Mouse (Mus musculus): ENCODE measurements around the gene Tmem183a. TPM values are rescaled to one million over a fixed set of nuclear protein-coding genes. Genes with fewer than 3 reads are reported as not detected.

Tmem183a gene
- total and polyA plus RNA-seq, 3 experiments = 54.2 to 131 (median 82.7) TPM

DNA sequence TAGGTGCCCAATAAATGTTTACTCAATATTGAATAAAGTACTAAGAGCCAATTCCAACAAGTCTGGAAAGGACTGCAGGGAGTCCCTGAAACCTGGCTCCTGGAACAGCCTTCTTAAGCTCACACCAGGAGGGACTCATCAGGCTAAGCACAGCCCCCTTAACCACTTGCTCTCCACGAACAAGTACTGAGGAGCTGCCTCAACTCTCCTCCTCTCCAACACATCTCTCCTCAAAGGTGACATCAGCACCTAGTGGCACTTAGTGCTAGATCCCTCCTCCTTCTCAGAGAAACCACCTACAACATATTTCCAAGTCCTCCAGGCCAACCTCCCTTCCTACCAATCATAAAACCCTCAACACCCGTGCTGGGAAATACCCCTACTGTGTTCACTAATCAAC is 18.2 kb downstream of the Tmem183a start:
- no peaks in the 10 kb centered on the region for H3K9me3 ChIP-seq (replicated peaks; ENCODE audit: insufficient read depth, low read length)
- H3K36me3 ChIP-seq (ENCODE audit: control insufficient read depth in 1 of 2, insufficient read depth in 2 of 2, low read length in 2 of 2) = peaks cover 0 to 4% of the 10 kb centered on the region in 2 experiments; a peak in 2 of 4 replicates
- no peaks in the 10 kb centered on the region for H3K4me1 ChIP-seq (ENCODE audit: control insufficient read depth in 1 of 2, insufficient read depth in 2 of 2, low read length in 2 of 2)
- no peak overlapping the region for H3K9ac ChIP-seq (ENCODE audit: control insufficient read depth, low read depth, low read length, poor library complexity, severe bottlenecking)
- no peak for DNase-seq (ENCODE audit: low read depth, low spot score)
- H3K79me2 ChIP-seq (ENCODE audit: control insufficient read depth, insufficient read depth, low read length, poor library complexity) = no peaks in the 10 kb centered on the region
- TF ChIP-seq MYB (IDR thresholded peaks at IDR 0.05; ENCODE audit: low read depth, low read length) = no peak
- TF ChIP-seq ZMIZ1 (IDR thresholded peaks at IDR 0.05; ENCODE audit: low read depth, low read length) = no peak
- no peak for TF ChIP-seq MAX (IDR thresholded peaks at IDR 0.05; ENCODE audit: low read length)
- no peak for TF ChIP-seq ELF1 (IDR thresholded peaks at IDR 0.05; ENCODE audit: low read depth, low read length)
- TF ChIP-seq SMC3 (IDR thresholded peaks at IDR 0.05; ENCODE audit: low read depth, low read length) = no peak
- no peak for TF ChIP-seq USF1 (IDR thresholded peaks at IDR 0.05; ENCODE audit: low read depth, low read length)
- TF ChIP-seq MAZ (IDR thresholded peaks at IDR 0.05; ENCODE audit: low read depth, low read length) = no peak
- TF ChIP-seq POLR2AphosphoS5 (IDR thresholded peaks at IDR 0.05; ENCODE audit: borderline replicate concordance, low read depth, low read length) = no peak
- no peak for TF ChIP-seq ETS1 (IDR thresholded peaks at IDR 0.05; ENCODE audit: low read depth, low read length)
- no peak for TF ChIP-seq MXI1 (IDR thresholded peaks at IDR 0.05; ENCODE audit: low read depth, low read length)
- TF ChIP-seq TCF12 (IDR thresholded peaks at IDR 0.05; ENCODE audit: low read depth, low read length) = no peak
- no peak for TF ChIP-seq ZKSCAN1 (IDR thresholded peaks at IDR 0.05; ENCODE audit: low read depth, low read length)
- no peak for TF ChIP-seq ZC3H11A (IDR thresholded peaks at IDR 0.05; ENCODE audit: low read depth, low read length)
- TF ChIP-seq HCFC1 (IDR thresholded peaks at IDR 0.05; ENCODE audit: low read depth, low read length) = no peak
- no peak overlapping the region for H3K27ac ChIP-seq (ENCODE audit: control insufficient read depth, low read depth, low read length)
- H3K4me3 ChIP-seq (ENCODE audit: control insufficient read depth in 1 of 2, insufficient read depth in 1 of 2, low read depth in 2 of 2, low read length in 2 of 2) = no peak overlapping the region
- no peaks in the 10 kb centered on the region for H3K27me3 ChIP-seq (ENCODE audit: control insufficient read depth in 1 of 2, insufficient read depth in 2 of 2, low read length in 2 of 2)

DNA sequence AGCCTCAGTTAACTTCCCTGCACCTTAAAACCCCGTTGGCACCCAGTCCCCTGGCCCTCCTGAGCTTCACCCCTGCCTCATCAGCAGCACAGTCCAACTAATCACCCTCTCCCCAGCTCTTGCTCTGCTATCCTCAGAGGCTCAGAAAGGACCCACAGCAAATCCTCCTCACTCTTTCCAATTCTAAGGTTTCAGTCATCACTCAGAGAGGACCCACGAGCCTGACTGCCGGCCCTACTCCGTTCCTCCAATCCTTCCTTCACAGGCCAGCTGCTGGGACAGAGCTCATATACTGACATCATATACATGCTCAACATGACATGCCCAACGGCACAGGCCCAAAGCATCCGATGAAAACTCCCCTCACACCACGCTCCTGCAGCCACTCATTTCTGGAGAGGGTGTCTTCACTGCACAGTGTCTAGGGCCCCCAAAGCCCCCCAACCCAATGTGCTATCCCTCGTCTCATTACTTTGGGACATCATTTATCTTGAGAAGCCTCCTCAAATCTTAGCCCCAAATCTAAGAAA is 18.9 kb downstream of the Tmem183a start:
- TF ChIP-seq ZC3H11A (IDR thresholded peaks at IDR 0.05; ENCODE audit: low read depth, low read length) = no peak
- TF ChIP-seq ZMIZ1 (IDR thresholded peaks at IDR 0.05; ENCODE audit: low read depth, low read length) = no peak
- TF ChIP-seq ETS1 (IDR thresholded peaks at IDR 0.05; ENCODE audit: low read depth, low read length) = no peak
- TF ChIP-seq POLR2AphosphoS5 (IDR thresholded peaks at IDR 0.05; ENCODE audit: borderline replicate concordance, low read depth, low read length) = no peak
- TF ChIP-seq GABPA (IDR thresholded peaks at IDR 0.05; ENCODE audit: low read depth, low read length) = no peak
- TF ChIP-seq POLR2AphosphoS2 (IDR thresholded peaks at IDR 0.05; ENCODE audit: low read length) = no peak
- no peak for TF ChIP-seq UBTF (IDR thresholded peaks at IDR 0.05; ENCODE audit: borderline replicate concordance, insufficient read depth, low read depth, low read length)
- no peak for TF ChIP-seq ZNF384 (IDR thresholded peaks at IDR 0.05; ENCODE audit: low read depth, low read length)
- no peak for TF ChIP-seq MXI1 (IDR thresholded peaks at IDR 0.05; ENCODE audit: low read depth, low read length)
- TF ChIP-seq TCF12 (IDR thresholded peaks at IDR 0.05; ENCODE audit: low read depth, low read length) = no peak
- no peak for TF ChIP-seq GATA1 (IDR thresholded peaks at IDR 0.05; ENCODE audit: low read depth, low read length)
- TF ChIP-seq NRF1 (IDR thresholded peaks at IDR 0.05; ENCODE audit: insufficient read depth, low read depth, low read length, poor library complexity, severe bottlenecking) = no peak
- no peak for TF ChIP-seq JUND (IDR thresholded peaks at IDR 0.05; ENCODE audit: low read depth, low read length)
- no peak for TF ChIP-seq POLR2A (IDR thresholded peaks at IDR 0.05; ENCODE audit: control insufficient read depth in 1 of 2, insufficient read depth in 1 of 2, low read depth in 1 of 2, low read length in 2 of 2, poor library complexity in 1 of 2)
- TF ChIP-seq MAX (IDR thresholded peaks at IDR 0.05; ENCODE audit: low read length) = no peak
- no peak for TF ChIP-seq MYC (IDR thresholded peaks at IDR 0.05; ENCODE audit: low read depth, low read length)
- Histone ChIP-seq H3K79me2 (ENCODE audit: control insufficient read depth, insufficient read depth, low read length, poor library complexity) (no peaks in the 10 kb centered on the region), H3K4me1 (ENCODE audit: control insufficient read depth in 1 of 2, insufficient read depth in 2 of 2, low read length in 2 of 2) (no peaks in the 10 kb centered on the region), H3K4me3 (ENCODE audit: control insufficient read depth in 1 of 2, insufficient read depth in 1 of 2, low read depth in 2 of 2, low read length in 2 of 2) (no peak overlapping the region), H3K9ac (ENCODE audit: control insufficient read depth, low read depth, low read length, poor library complexity, severe bottlenecking) (no peak overlapping the region), H3K9me3 (replicated peaks; ENCODE audit: insufficient read depth, low read length) (no peaks in the 10 kb centered on the region), H3K27me3 (ENCODE audit: control insufficient read depth in 1 of 2, insufficient read depth in 2 of 2, low read length in 2 of 2) (no peaks in the 10 kb centered on the region), H3K36me3 (ENCODE audit: control insufficient read depth in 1 of 2, insufficient read depth in 2 of 2, low read length in 2 of 2) (peaks cover 0 to 1% of the 10 kb centered on the region in 2 experiments; a peak in 1 of 4 replicates), H3K27ac (ENCODE audit: control insufficient read depth, low read depth, low read length) (no peak overlapping the region)
- DNase-seq (ENCODE audit: low read depth, low spot score) = no peak

Measured in MEL (cell line).